Mouse (Mus musculus) brain, adult 2 months (tissue): Measurements from ENCODE around the gene Esm1.

ENCODE experiments used
- DNase-seq: peaks from one replicate; pipeline ENCODE4 v3.0.0; 2011; ENCODE audit warnings: low read depth, low spot score

Esm1 gene

GRCm38 (mm10) chr13:113209624-113210023, at the start of gene Esm1:
Gene Esm1, plus strand, starts transcription at chr13:113209659.
- DNase-seq, result no peak

- no peak for DNase-seq
Observed at GRCm38 (mm10) chr13:113164252-113165005, 45.0 kb upstream of the Esm1 start.

GRCm38 (mm10) chr13:113168018-113168534, 41.4 kb upstream of the Esm1 start:
- DNase-seq, result no peak

- DNase-seq, result no peak
Observed at GRCm38 (mm10) chr13:113170256-113170655, 39.2 kb upstream of the Esm1 start.

GRCm38 (mm10) chr13:113174162-113174561, 35.3 kb upstream of the Esm1 start:
- peak; percentile 36 for DNase-seq

- DNase-seq, result no peak
Observed at GRCm38 (mm10) chr13:113183310-113183709, 26.1 kb upstream of the Esm1 start.

GRCm38 (mm10) chr13:113183720-113184119, 25.7 kb upstream of the Esm1 start:
- no peak for DNase-seq

- peak; percentile 16 for DNase-seq
Observed at GRCm38 (mm10) chr13:113196808-113197674, 12.4 kb upstream of the Esm1 start.

- no peak for DNase-seq
Observed at GRCm38 (mm10) chr13:113197872-113198502, 11.5 kb upstream of the Esm1 start.

GRCm38 (mm10) chr13:113199331-113199730, 10.1 kb upstream of the Esm1 start:
- no peak for DNase-seq

- no peak for DNase-seq
Observed at GRCm38 (mm10) chr13:113200726-113201125, 8.7 kb upstream of the Esm1 start.

- no peak for DNase-seq
Observed at GRCm38 (mm10) chr13:113201631-113202030, 7.8 kb upstream of the Esm1 start.

- DNase-seq, result no peak
Observed at GRCm38 (mm10) chr13:113202184-113202583, 7.3 kb upstream of the Esm1 start.

GRCm38 (mm10) chr13:113203146-113203545, 6.3 kb upstream of the Esm1 start:
- no peak for DNase-seq

- no peak for DNase-seq
Observed at GRCm38 (mm10) chr13:113205346-113205745, 4.1 kb upstream of the Esm1 start.

- DNase-seq, result no peak
Observed at GRCm38 (mm10) chr13:113211345-113211744, 1.9 kb downstream of the Esm1 start.

GRCm38 (mm10) chr13:113212401-113212800, 2.9 kb downstream of the Esm1 start:
- DNase-seq, result no peak

- no peak for DNase-seq
Observed at GRCm38 (mm10) chr13:113213865-113214264, 4.4 kb downstream of the Esm1 start.

GRCm38 (mm10) chr13:113221851-113222250, 12.4 kb downstream of the Esm1 start:
- no peak for DNase-seq

GRCm38 (mm10) chr13:113224105-113224504, 14.6 kb downstream of the Esm1 start:
- DNase-seq, result peak; percentile 81

GRCm38 (mm10) chr13:113225811-113226210, 16.4 kb downstream of the Esm1 start, which contains the start of gene Gzmk:
Gene Gzmk, minus strand, starts transcription at chr13:113225908.
- DNase-seq, result peak; percentile 90

- no peak for DNase-seq
Observed at GRCm38 (mm10) chr13:113227076-113227475, 17.6 kb downstream of the Esm1 start.
